ENCODE assay signal across 11 mouse cellular contexts in the genomic region with DNA sequence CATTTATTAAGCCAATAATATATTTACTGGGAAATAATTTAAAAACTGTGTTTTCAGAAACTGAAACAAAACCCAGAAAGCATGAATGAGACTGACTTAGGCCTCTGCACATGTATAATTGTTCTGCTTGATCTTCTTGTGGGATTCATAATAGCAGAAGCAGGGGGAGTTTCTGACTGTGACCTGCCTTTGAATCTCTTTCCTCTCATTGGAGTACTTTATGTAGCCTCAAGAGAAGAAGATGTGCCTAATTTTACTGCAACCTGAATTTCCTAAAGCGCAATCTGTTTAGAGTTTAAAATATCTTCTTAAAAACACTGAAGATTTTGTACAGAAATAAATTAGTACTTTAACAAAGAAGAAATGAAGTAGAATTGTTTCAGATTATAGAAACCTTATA.
"Had no signal": no experiment of that assay in that cellular context is flagged by ENCODE, and none has a peak within 500 bp of the region (broad histone marks: within the 10 kb centered on the region; RNA-seq: fewer than 3 reads in every experiment).

No protein-coding gene starts in this region.

- DNase-seq: retina, postnatal 1 day; right cerebral cortex, adult 18-20 months; right cerebral cortex, postnatal 25 days; right cerebral cortex, postnatal 4 days; spleen, adult 18-20 months; thymus, adult 18-20 months; thymus, adult 2 months; thymus, postnatal 14 days; thymus, postnatal 25 days; thymus, postnatal 36 days; thymus, postnatal 4 days had no signal
